Mouse (Mus musculus) C2C12 (cell line): ENCODE results near the gene Bckdha.

Source experiments
- CEBPB ChIP-seq: IDR thresholded peaks from one replicate; pipeline ENCODE4 v1.6.1; 2011; ENCODE audit warnings: low read depth, mild to moderate bottlenecking, control low read depth, moderate library complexity
- CTCF ChIP-seq: IDR thresholded peaks from one replicate; pipeline ENCODE4 v1.5.1; 2011; ENCODE audit not compliant: control insufficient read depth, insufficient read depth, insufficient read length
- FOSL1 ChIP-seq: IDR thresholded peaks from one replicate; pipeline ENCODE4 v1.8.0; 2011; ENCODE audit warnings: mild to moderate bottlenecking, low read length; ENCODE audit not compliant: poor library complexity, insufficient read depth, severe bottlenecking
- MAX ChIP-seq: IDR thresholded peaks from one replicate; pipeline ENCODE4 v1.6.1; 2011; ENCODE audit warnings: mild to moderate bottlenecking, control low read depth
- MYOD1 ChIP-seq: IDR thresholded peaks from one replicate; pipeline ENCODE4 v1.6.1; 2011; ENCODE audit warnings: low read depth; ENCODE audit not compliant: control insufficient read depth, insufficient read length
- USF1 ChIP-seq: IDR thresholded peaks from one replicate; pipeline ENCODE4 v1.6.1; 2011; ENCODE audit warnings: low read depth, mild to moderate bottlenecking, control low read depth, moderate library complexity

DNA sequence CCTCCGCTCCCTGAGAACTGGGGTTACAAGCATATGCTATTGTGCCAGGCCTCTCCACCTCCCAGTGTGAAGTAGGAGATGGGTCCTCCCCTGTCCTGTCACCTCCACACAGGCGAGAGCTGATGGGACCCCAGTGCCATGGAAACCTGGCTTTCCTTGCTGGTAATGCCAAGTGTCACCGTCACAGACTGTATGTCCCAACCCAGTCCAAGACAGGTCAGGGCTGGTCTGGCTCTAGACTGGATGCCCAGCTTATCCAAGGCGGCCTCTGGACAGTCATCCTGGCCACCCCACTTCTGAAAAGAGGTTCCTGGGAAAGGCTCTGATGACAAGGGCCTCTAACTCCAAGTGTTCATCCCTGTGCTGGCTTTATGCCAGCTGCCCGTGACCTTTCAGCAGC lies 21.7 kb downstream of the Bckdha start:
- TF ChIP-seq CTCF (no peak), MAX (no peak), MYOD1 (no peak), CEBPB (no peak), FOSL1 (no peak), USF1 (no peak)
